Mouse (Mus musculus): Measurements from ENCODE around the gene Cxcl17. TPM values are rescaled to one million over a fixed set of nuclear protein-coding genes. Genes with fewer than 3 reads are reported as not detected.

Gene Cxcl17
- polyA plus RNA-seq, 1 experiment from 2014 or later: 0.65 TPM

Other genes with a start within 250 kb of the Cxcl17 start
- gene Pou2f2, start 233.2 kb downstream of the Cxcl17 start, polyA plus RNA-seq (2016; fragmentation: Nextera tagmentation; extraction: Ambion mirVana): 44.0 and 63.7 TPM in 2 replicates
- 11.7 and 12.2 TPM in 2 replicates for gene Dedd2, start 192.3 kb downstream of the Cxcl17 start, polyA plus RNA-seq (2016; fragmentation: Nextera tagmentation; extraction: Ambion mirVana)
- gene Zfp526, start 191.5 kb downstream of the Cxcl17 start, polyA plus RNA-seq (2016; fragmentation: Nextera tagmentation; extraction: Ambion mirVana): 2.3 and 2.5 TPM in 2 replicates
- 17.9 and 19.0 TPM in 2 replicates for gene Gsk3a, start 175.0 kb downstream of the Cxcl17 start, polyA plus RNA-seq (2016; fragmentation: Nextera tagmentation; extraction: Ambion mirVana)
- 8.8 and 10.0 TPM in 2 replicates for gene Erf, start 162.1 kb downstream of the Cxcl17 start, polyA plus RNA-seq (2016; fragmentation: Nextera tagmentation; extraction: Ambion mirVana)
- gene Cic, start 145.2 kb downstream of the Cxcl17 start, polyA plus RNA-seq (2016; fragmentation: Nextera tagmentation; extraction: Ambion mirVana): 39.4 and 40.8 TPM in 2 replicates
- 399 and 410 TPM in 2 replicates for gene Pafah1b3, start 114.9 kb downstream of the Cxcl17 start, polyA plus RNA-seq (2016; fragmentation: Nextera tagmentation; extraction: Ambion mirVana)
- gene Prr19, start 111.5 kb downstream of the Cxcl17 start, polyA plus RNA-seq (2016; fragmentation: Nextera tagmentation; extraction: Ambion mirVana): 1.3 and 1.7 TPM in 2 replicates
- gene Tmem145, start 106.8 kb downstream of the Cxcl17 start, polyA plus RNA-seq (2016; fragmentation: Nextera tagmentation; extraction: Ambion mirVana): 20.1 and 21.4 TPM in 2 replicates
- gene Megf8, start 95.7 kb downstream of the Cxcl17 start, polyA plus RNA-seq (2016; fragmentation: Nextera tagmentation; extraction: Ambion mirVana): 20.8 and 21.3 TPM in 2 replicates
- gene Cnfn, start 43.2 kb downstream of the Cxcl17 start, polyA plus RNA-seq (2016; fragmentation: Nextera tagmentation; extraction: Ambion mirVana): not detected in 2 replicates
- 5.9 and 8.5 TPM in 2 replicates for gene Lipe, start 14.2 kb downstream of the Cxcl17 start, polyA plus RNA-seq (2016; fragmentation: Nextera tagmentation; extraction: Ambion mirVana)
- gene Ceacam1, start 64.7 kb upstream of the Cxcl17 start, polyA plus RNA-seq (2016; fragmentation: Nextera tagmentation; extraction: Ambion mirVana): 0.64 and 0.73 TPM in 2 replicates
- gene Ceacam2, start 127.0 kb upstream of the Cxcl17 start, polyA plus RNA-seq (2016; fragmentation: Nextera tagmentation; extraction: Ambion mirVana): not detected in 2 replicates
- not detected in 2 replicates for gene Erich4, start 203.0 kb upstream of the Cxcl17 start, polyA plus RNA-seq (2016; fragmentation: Nextera tagmentation; extraction: Ambion mirVana)
- 26.3 and 26.5 TPM in 2 replicates for gene Dmac2, start 206.5 kb upstream of the Cxcl17 start, polyA plus RNA-seq (2016; fragmentation: Nextera tagmentation; extraction: Ambion mirVana)
- 0.71 and 1.3 TPM in 2 replicates for gene B3gnt8, start 213.8 kb upstream of the Cxcl17 start, polyA plus RNA-seq (2016; fragmentation: Nextera tagmentation; extraction: Ambion mirVana)
- 38.4 and 43.4 TPM in 2 replicates for gene Bckdha, start 246.1 kb upstream of the Cxcl17 start, polyA plus RNA-seq (2016; fragmentation: Nextera tagmentation; extraction: Ambion mirVana)
- gene Exosc5, start 246.3 kb upstream of the Cxcl17 start, polyA plus RNA-seq (2016; fragmentation: Nextera tagmentation; extraction: Ambion mirVana): 49.1 and 50.1 TPM in 2 replicates

All from midbrain, embryonic 12.5 days (tissue).